Mouse (Mus musculus): ENCODE data around the gene 4930469K13Rik.

Gene 4930469K13Rik

DNA sequence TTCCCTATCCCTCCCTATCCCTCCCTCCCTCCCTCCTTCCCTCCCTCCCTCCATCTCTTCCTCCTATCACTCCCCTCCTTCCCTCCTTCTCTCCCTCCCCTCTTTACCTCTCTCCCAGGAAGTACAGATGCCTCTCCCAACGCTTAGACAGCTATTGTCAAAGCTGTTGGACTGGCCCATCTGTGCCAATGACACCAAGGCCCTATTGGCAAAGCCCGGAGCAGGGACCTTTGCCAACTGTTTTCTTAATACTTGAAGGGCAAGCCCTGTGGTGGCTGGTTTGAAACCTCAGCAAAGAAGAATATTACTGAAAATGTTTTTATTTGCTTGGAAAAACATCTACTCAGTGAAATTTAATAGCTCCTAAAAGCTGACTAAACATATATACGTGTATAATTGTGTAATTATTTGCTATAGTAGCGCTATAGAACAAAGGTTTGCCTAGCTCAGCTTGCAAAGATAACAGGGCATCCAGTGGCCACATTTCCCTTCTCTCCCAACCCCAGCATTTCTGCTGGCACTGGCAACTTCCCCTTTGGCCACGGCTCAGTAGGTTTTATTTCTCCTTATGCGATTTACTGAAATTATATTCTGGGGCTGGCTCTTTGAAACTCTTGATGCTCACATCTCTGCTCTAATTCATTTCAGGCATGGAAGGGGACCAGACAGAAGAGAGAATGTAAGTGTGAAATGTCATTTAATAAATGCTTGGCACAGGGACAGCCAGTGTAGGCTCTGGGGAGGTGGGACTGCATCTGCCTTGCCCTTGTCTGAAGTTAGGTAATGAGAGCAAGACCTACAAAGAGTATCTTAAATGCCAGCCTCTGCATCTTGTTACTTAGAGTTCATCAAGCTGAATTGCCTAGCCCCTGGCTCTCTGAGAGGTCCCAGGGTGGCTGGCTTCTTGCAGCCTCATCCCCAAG, 18.6 kb downstream of the 4930469K13Rik start:
- no peak for DNase-seq (ENCODE audit: low read depth, low spot score)

DNA sequence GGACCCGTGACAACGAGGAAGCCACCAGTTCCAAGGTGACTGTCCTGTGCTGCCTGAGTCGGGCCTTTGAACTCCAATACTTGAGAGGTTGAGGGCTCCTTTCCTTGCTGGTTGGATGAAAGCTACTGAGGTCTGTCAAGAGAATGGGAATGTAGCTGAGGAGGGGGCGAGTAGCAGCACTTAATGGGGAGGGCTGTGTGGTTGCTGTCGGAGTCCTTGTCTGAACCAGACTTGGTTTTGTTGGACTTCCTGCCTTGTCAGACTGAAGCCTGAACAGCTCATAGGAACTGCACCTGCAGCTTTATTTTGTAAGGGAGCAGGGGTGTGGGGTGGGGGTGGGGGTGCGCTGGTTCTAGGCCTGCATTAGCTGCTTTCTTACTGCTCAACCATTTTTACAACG, 19.8 kb downstream of the 4930469K13Rik start:
- DNase-seq (ENCODE audit: low read depth, low spot score): no peak

DNA sequence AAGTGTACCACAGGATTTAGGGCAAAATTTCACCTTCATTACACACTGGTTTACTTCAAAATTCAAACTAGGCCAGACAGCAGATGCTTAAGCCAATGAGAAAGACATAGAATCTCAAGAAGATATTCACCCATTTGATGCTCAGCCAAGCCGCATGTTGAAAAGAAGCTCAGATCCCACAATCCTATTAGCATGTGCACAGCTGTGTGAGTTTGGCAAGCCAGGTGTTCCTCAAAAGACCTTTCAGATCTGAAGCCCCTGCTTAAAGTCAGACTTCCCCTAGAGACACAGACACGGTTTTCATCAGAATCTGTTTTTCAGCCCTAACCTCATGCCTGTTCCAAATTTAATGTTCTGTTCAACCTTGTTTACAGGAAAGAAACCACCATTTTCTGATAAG, 20.5 kb downstream of the 4930469K13Rik start:
- no peak for DNase-seq (ENCODE audit: low read depth, low spot score)

DNA sequence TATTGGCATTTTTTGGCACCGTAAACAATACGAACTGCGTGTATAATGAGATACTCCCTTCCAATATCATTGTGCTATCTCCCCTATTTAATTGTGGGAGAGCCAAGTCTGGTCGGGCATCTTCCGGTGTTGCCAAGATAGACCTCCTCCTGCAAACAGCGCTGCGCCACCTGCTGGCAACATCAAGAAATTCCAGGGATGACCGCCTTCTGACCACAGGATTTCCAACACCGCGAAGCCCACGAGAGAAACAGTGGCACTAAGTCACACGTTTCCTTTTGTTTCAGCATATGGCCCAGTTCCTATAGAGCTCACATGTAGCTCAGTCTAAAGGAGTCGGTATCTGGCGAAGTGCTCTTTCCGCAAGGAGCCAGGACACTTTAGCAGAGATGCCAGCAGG, 24.6 kb downstream of the 4930469K13Rik start:
- peak; percentile 74 for DNase-seq (ENCODE audit: low read depth, low spot score)

DNA sequence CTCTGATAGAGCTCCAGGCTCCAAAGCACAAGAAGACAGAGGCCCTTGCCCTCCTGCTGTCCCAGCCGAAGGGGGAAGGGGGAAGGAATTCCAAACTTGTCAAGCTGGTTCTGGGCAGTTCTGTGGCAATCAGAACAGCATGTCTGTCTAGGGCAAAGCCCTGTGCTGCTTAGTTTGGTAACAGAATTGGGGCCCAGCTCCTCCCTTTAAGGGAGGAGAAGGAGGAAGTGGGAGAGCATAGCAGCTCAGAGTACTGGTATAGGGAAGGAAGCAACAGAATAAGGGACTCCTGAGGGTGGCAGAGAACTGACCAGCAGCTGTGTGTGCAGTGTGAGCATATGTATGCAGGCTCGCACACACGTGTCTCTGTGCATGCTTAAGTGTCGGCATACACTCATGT, 26.0 kb downstream of the 4930469K13Rik start:
- DNase-seq (ENCODE audit: low read depth, low spot score): peak; percentile 57

DNA sequence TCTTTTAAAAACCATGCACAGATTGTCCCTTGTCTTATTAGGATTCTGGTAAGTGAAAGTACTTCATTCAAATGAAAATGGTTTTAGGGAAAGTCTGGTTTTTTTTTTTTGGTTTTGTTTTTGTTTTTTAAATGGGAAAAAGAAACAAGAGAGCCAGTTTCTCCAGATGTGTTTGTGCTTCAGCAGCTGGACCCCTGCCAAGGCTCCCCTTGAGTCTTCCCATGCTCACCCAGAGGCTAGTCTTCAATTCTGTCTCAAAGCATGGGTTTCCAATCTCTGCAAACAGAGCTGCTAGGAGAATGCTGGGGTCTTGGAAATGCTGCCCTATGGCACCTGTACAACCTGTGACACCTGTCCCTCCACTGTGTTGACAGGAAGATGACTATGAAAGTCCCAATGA, 27.8 kb downstream of the 4930469K13Rik start:
- no peak for DNase-seq (ENCODE audit: low read depth, low spot score)

DNA sequence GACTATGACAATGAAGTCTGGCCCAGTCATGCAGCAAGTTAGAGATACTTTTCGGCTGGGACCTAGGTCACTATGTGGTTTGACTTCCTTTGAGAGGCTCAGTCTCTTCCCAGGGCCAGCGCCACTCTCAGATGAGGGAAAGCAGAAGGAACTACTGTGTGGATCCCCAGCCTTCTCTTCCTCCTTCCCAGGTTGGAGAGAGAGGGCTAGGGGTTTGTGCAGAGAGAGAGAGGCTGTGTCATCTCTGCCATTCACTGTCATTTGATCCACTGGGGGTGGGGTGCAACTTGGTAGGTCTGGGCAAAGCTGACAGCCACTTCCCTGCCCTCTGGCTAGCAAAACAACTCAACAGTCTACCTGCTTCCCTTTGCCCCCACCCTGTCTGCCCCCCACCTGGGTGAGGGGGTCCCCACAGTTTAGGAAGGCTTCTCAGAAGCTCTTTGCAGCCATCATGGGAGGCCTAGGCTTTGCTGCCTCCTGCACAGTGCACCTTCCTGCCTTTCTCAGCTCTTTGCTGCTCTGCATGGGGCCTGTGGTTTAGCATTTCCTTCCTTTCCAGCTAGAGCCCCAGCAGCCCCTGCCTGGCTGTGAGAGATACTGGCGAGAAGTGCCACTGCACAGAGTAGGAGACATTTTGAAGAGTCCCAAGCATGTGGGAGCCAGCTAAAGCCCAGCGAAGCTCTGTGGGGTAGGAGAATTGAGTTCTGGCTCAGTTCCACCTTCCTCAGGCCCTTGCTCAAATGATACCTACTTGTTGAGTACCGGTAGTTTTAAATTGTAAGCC, 34.5 kb downstream of the 4930469K13Rik start:
- DNase-seq (ENCODE audit: low read depth, low spot score): no peak

- no peak for DNase-seq (ENCODE audit: low read depth, low spot score)
Observed at GRCm38 (mm10) chr11:34063257-34063656, 35.1 kb downstream of the 4930469K13Rik start.

- no peak for DNase-seq (ENCODE audit: low read depth, low spot score)
Observed at GRCm38 (mm10) chr11:34061740-34062139, 36.6 kb downstream of the 4930469K13Rik start.

GRCm38 (mm10) chr11:34058960-34059359, 39.4 kb downstream of the 4930469K13Rik start:
- DNase-seq (ENCODE audit: low read depth, low spot score): no peak

DNA sequence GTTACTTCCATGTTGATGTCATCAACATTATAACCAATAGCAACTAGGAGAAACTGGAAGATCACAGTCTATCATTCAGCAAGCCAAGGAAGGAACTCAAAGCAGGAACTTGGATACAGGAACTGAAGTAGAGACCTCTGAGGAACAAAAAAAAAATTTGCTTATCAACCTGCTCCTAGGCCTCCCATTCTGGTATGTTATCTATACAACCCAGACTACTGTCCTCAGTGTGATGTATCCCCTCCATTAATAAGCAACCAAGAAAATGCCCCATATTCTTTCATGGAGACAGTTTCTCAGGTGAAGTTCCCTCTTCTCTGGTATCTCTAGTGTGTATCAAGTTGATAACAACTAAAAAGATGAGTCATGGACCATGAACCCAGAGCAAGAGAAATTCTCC, 40.0 kb downstream of the 4930469K13Rik start:
- DNase-seq (ENCODE audit: low read depth, low spot score): no peak

DNA sequence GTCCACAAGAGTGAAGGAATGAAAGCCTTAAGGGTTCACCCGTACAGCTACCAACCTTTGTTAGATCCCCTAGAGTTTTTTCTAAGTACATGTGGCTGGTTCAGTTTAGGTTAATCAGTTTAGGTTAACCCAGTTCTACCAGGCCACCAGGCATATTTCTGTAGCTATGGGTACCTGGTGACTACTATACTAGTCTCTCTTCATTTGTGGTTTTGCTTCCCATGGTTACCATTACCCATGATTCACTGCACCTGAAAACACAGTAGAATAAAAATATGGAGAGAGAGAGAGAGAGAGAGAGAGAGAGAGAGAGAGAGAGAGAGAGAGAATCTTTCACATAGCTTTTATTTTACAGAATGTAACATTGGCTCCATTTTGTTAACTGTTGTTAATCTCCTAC, 41.6 kb downstream of the 4930469K13Rik start:
- DNase-seq (ENCODE audit: low read depth, low spot score): no peak

DNA sequence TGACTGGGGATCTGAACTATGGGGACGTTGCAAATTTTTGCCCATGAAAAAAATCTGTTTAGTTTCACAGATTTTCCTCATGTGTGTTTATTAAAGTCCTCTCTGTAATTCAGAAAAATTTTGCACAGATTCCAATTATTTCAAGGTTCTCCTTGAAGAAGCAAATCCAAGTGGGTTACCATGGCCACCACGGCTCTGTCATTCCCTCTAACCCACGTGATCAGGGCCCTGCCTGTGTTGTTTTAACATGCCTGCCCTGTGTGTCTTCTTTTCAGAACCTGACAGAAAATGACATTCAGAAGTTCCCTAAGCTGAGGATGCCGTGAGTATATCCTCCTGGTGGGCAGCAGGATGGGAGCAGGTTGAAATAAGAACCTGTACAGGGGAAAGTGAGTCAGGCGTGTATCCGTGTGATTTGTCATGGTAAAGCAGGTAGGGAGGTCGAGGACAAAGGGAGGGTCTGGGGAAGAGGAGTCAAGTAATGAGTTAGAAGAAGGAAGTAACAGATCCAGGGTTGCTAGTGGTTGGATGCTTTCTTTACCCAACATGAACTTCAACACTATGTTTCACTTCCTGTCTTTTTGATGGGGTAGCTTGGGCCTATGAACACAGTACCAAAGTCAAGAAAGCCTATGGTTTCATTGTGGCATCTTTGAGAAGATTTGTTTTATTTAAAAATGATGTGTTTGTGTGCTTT, 44.2 kb downstream of the 4930469K13Rik start:
- no peak for DNase-seq (ENCODE audit: low read depth, low spot score)

- DNase-seq (ENCODE audit: low read depth, low spot score): no peak
Observed at GRCm38 (mm10) chr11:34053031-34053818, 45.1 kb downstream of the 4930469K13Rik start.

DNA sequence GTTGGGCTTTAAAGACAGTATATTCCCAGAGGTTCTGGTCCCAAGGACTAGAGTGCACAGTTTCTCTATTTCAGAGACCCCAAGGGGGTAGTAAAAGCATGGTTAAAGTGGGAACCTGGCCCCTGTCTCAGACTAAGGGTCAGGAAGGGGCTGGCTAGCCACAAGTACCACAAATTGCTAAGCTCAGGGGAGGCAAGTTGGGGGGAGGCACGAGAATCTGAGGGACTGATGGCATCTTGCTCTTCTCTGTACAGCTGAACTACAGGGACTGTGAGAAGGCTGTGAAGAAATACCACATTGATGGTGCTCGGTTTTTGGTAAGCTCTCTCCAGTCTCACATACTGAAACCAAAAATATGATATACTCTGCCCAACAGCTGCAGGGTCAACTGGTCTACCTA, 47.7 kb downstream of the 4930469K13Rik start:
- no peak for DNase-seq (ENCODE audit: low read depth, low spot score)

GRCm38 (mm10) chr11:34050063-34050462, 48.3 kb downstream of the 4930469K13Rik start:
- DNase-seq (ENCODE audit: low read depth, low spot score): no peak

GRCm38 (mm10) chr11:34049125-34049379, 49.3 kb downstream of the 4930469K13Rik start:
- DNase-seq (ENCODE audit: low read depth, low spot score): no peak

DNA sequence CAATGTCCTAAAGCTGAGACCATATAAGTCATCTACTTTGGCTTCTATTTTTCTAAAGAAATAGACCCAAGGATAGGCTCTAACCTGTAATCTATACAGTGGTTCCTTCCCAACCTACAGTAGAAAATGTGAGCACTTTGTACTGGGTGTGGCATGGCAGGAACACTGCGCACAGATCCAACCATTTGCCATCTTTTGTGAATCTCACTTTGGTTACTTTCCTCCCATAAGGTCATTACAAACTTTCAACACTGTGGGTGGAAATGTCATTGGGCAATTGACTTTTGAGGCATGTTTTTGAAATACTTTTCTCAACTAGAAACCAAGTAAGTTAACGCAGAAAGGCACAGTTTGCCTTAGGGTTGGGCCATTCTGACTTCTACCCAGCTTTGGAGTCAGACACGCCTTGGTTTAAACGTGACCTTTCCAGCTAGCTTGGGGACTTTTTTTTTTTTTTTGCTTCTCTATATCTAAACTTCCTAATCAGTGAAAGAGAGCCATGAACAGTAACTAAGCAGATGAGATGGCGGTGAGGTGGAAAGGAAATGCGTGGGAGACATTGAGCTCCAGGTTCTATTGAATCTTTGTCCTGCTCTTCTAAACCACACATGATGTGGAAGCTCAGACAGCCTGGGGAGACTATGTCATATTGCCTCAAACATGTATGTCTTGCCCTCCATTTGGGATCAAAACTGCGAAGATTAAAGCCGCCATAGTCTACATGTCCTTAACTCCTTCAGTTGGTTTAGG, 49.8 kb downstream of the 4930469K13Rik start:
- DNase-seq (ENCODE audit: low read depth, low spot score): no peak

DNA sequence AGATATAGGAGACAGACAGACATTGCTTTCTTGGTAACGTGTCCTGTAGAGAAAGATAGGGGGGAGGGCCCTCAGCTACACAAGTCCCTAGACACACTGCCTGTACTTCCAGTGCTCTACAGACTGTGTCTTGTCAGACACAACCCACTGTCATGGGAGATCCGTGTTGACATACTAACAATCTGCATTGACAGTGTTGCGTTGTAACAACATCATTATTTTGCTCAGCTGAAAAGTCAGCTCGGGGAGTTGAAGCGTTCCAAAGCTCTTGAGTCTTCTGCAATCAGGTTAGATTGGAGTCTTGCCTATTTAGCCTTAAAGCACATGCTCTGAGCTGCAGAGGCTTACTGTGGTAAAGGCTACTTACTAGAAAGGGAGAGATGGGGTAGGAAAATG, 50.8 kb downstream of the 4930469K13Rik start:
- no peak for DNase-seq (ENCODE audit: low read depth, low spot score)

DNA sequence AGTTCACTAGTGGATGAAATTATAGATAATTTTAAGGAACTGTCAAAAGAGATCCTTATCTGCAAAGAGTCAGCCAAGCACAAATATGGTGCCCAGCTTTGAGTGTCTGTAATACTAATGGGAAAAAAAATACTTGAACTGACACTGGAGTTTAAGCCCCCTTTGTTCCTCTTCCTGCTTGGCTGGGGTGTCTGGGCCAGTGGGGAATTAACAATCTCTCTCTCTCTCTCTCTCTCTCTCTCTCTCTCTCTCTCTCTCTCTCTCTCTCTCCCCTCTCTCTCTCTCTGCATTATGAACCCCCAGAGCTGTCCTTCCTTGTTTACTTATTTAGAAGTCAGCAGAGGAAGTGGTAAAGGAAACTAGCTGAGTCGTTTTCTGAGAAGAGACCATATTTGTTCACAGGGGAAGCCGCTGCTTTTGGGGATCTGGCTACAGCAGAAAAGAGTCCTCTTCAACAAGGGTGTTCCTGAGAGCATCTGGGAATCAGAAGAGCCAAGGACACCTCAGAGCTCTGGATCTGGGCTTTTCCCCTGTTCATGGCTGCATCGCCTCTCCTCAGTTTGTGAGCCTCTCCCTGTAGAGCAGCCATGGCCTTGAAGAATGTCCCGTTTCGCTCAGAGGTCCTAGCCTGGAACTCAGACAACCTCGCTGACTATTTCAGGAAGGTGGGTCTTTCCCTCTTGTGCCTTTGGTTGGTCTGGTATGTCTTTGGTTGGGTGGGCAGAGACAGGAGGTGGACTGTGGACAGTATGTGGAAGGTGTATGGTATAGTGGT, 51.4 kb downstream of the 4930469K13Rik start, which contains the start of gene Lcp2:
Gene Lcp2, plus strand, starts transcription at position 154 of the 775 bp plus-strand sequence.
- no peak for DNase-seq (ENCODE audit: low read depth, low spot score)

Measured in R1 (cell line).